Mouse (Mus musculus): ENCODE data around the gene Rpl23a. TPM values are rescaled to one million over a fixed set of nuclear protein-coding genes. Genes with fewer than 3 reads are reported as not detected.
A peak's percentile ranks its signal among the peaks of the same experiment; 100 is the strongest.

Gene Rpl23a
- total and polyA plus RNA-seq, 3 experiments, result 2,892 to 4,112 TPM; not detected in 1

- peak; percentile 45 for DNase-seq (ENCODE audit: low read depth, low spot score)
- peaks cover 13% of the 10 kb centered on the region for H3K79me2 ChIP-seq (ENCODE audit: control insufficient read depth, insufficient read depth, low read length, poor library complexity)
- peaks cover 20 to 37% of the 10 kb centered on the region in 2 experiments for H3K4me1 ChIP-seq (ENCODE audit: control insufficient read depth in 1 of 2, insufficient read depth in 2 of 2, low read length in 2 of 2)
- no peaks in the 10 kb centered on the region for H3K27me3 ChIP-seq (ENCODE audit: control insufficient read depth in 1 of 2, insufficient read depth in 2 of 2, low read length in 2 of 2)
- no peak for TF ChIP-seq NELFE (IDR thresholded peaks at IDR 0.05; ENCODE audit: low read depth, low read length)
- TF ChIP-seq CTCF (IDR thresholded peaks at IDR 0.05 in 2 of 3, conservative IDR thresholded peaks at IDR 0.05 in 1 of 3; ENCODE audit: control insufficient read depth in 1 of 3, insufficient read depth in 1 of 3, low read depth in 2 of 3, low read length in 3 of 3, poor library complexity in 1 of 3, severe bottlenecking in 1 of 3), result no peak
- H3K4me3 ChIP-seq (ENCODE audit: control insufficient read depth in 1 of 2, insufficient read depth in 1 of 2, low read depth in 2 of 2, low read length in 2 of 2), result peak overlapping the region; percentile 87 to 92
- H3K9ac ChIP-seq (ENCODE audit: control insufficient read depth, low read depth, low read length, poor library complexity, severe bottlenecking), result peak overlapping the region; percentile 89
- H3K36me3 ChIP-seq (ENCODE audit: control insufficient read depth in 1 of 2, insufficient read depth in 2 of 2, low read length in 2 of 2), result peaks cover 0 to 23% of the 10 kb centered on the region in 2 experiments; a peak in 2 of 4 replicates
- no peak overlapping the region for H3K27ac ChIP-seq (ENCODE audit: control insufficient read depth, low read depth, low read length)
- no peaks in the 10 kb centered on the region for H3K9me3 ChIP-seq (replicated peaks; ENCODE audit: insufficient read depth, low read length)
Measured at GRCm38 (mm10) chr11:78164604-78164923, 18.8 kb downstream of the Rpl23a start.

GRCm38 (mm10) chr11:78163681-78164603, 19.4 kb downstream of the Rpl23a start:
- Histone ChIP-seq H3K9ac (ENCODE audit: control insufficient read depth, low read depth, low read length, poor library complexity, severe bottlenecking) (peak overlapping the region; percentile 89), H3K4me3 (ENCODE audit: control insufficient read depth in 1 of 2, insufficient read depth in 1 of 2, low read depth in 2 of 2, low read length in 2 of 2) (peak overlapping the region; percentile 87 to 92), H3K36me3 (ENCODE audit: control insufficient read depth in 1 of 2, insufficient read depth in 2 of 2, low read length in 2 of 2) (peaks cover 0 to 23% of the 10 kb centered on the region in 2 experiments; a peak in 2 of 4 replicates), H3K4me1 (ENCODE audit: control insufficient read depth in 1 of 2, insufficient read depth in 2 of 2, low read length in 2 of 2) (peaks cover 20 to 34% of the 10 kb centered on the region in 2 experiments), H3K9me3 (replicated peaks; ENCODE audit: insufficient read depth, low read length) (no peaks in the 10 kb centered on the region), H3K79me2 (ENCODE audit: control insufficient read depth, insufficient read depth, low read length, poor library complexity) (peaks cover 13% of the 10 kb centered on the region), H3K27ac (ENCODE audit: control insufficient read depth, low read depth, low read length) (no peak overlapping the region), H3K27me3 (ENCODE audit: control insufficient read depth in 1 of 2, insufficient read depth in 2 of 2, low read length in 2 of 2) (no peaks in the 10 kb centered on the region)
- DNase-seq (ENCODE audit: low read depth, low spot score), result peak; percentile 53
- TF ChIP-seq CHD1 (IDR thresholded peaks at IDR 0.05; ENCODE audit: low read depth, low read length) (no peak), MYC (IDR thresholded peaks at IDR 0.05; ENCODE audit: low read depth, low read length) (0 out of 2 replicates have a peak, but pooled peaks have one; percentile 18), SIN3A (IDR thresholded peaks at IDR 0.05; ENCODE audit: low read length) (no peak)

GRCm38 (mm10) chr11:78163045-78163444, 20.3 kb downstream of the Rpl23a start:
- Histone ChIP-seq H3K9me3 (replicated peaks; ENCODE audit: insufficient read depth, low read length) (no peaks in the 10 kb centered on the region), H3K27ac (ENCODE audit: control insufficient read depth, low read depth, low read length) (no peak overlapping the region), H3K4me1 (ENCODE audit: control insufficient read depth in 1 of 2, insufficient read depth in 2 of 2, low read length in 2 of 2) (peaks cover 13 to 30% of the 10 kb centered on the region in 2 experiments), H3K79me2 (ENCODE audit: control insufficient read depth, insufficient read depth, low read length, poor library complexity) (peaks cover 13% of the 10 kb centered on the region), H3K27me3 (ENCODE audit: control insufficient read depth in 1 of 2, insufficient read depth in 2 of 2, low read length in 2 of 2) (no peaks in the 10 kb centered on the region), H3K36me3 (ENCODE audit: control insufficient read depth in 1 of 2, insufficient read depth in 2 of 2, low read length in 2 of 2) (peaks cover 0 to 16% of the 10 kb centered on the region in 2 experiments; a peak in 2 of 4 replicates), H3K9ac (ENCODE audit: control insufficient read depth, low read depth, low read length, poor library complexity, severe bottlenecking) (no peak overlapping the region), H3K4me3 (ENCODE audit: control insufficient read depth in 1 of 2, insufficient read depth in 1 of 2, low read depth in 2 of 2, low read length in 2 of 2) (no peak overlapping the region)
- DNase-seq (ENCODE audit: low read depth, low spot score), result no peak
- no peak for TF ChIP-seq MEF2A (IDR thresholded peaks at IDR 0.05; ENCODE audit: extremely low read depth, insufficient replicate concordance, low read depth, low read length, poor library complexity, severe bottlenecking)
- TF ChIP-seq MXI1 (IDR thresholded peaks at IDR 0.05; ENCODE audit: low read depth, low read length), result no peak
- TF ChIP-seq RCOR1 (IDR thresholded peaks at IDR 0.05; ENCODE audit: low read depth, low read length), result no peak
